Mouse (Mus musculus) stomach, postnatal 0 days (tissue): ENCODE measurements around the gene Cmtm3. TPM values are rescaled to one million over a fixed set of nuclear protein-coding genes. Genes with fewer than 3 reads are reported as not detected.

ENCODE experiments used
- ATAC-seq: fragments of 200-750 bp; cut with Nextera tagmentation; 2 replicates; pipeline ENCODE4 v1.8.0; 2017; ENCODE audit not compliant: low FRiP score, low TSS enrichment
- DNase-seq: peaks from one replicate; pipeline ENCODE4 v3.0.0-alpha.2; 2016; ENCODE audit warnings: low spot score
- H3K27ac ChIP-seq: fragments of 300-500 bp; sonication (generic); replicated peaks from 2 replicates; pipeline ENCODE4 v1.5.1; 2014; ENCODE audit warnings: mild to moderate bottlenecking, control low read depth
- H3K27me3 ChIP-seq: fragments of 300-500 bp; sonication (generic); 2 replicates; pipeline ENCODE4 v1.6.1; 2014; ENCODE audit warnings: low read length; ENCODE audit not compliant: control insufficient read depth, insufficient read depth
- H3K36me3 ChIP-seq: fragments of 300-500 bp; sonication (generic); 2 replicates; pipeline ENCODE4 v1.6.1; 2014; ENCODE audit warnings: low read length, mixed read lengths; ENCODE audit not compliant: control insufficient read depth, insufficient read depth
- H3K4me1 ChIP-seq: fragments of 300-500 bp; sonication (generic); replicated peaks from 2 replicates; pipeline ENCODE4 v1.6.1; 2014; ENCODE audit warnings: antibody characterized with exemption; ENCODE audit not compliant: control insufficient read depth, insufficient read depth
- H3K4me2 ChIP-seq: fragments of 300-500 bp; sonication (generic); replicated peaks from 2 replicates; pipeline ENCODE4 v1.6.1; 2014; ENCODE audit warnings: low read depth, mild to moderate bottlenecking, control low read depth, moderate library complexity
- H3K4me3 ChIP-seq: fragments of 300-500 bp; sonication (generic); 2 replicates; pipeline ENCODE4 v1.5.1; 2014; ENCODE audit warnings: low read depth, low read length, control low read depth
- H3K9ac ChIP-seq: fragments of 300-500 bp; sonication (generic); 2 replicates; pipeline ENCODE4 v1.6.1; 2014; ENCODE audit warnings: mild to moderate bottlenecking, low read length, control low read depth, mixed read lengths
- H3K9me3 ChIP-seq: fragments of 300-500 bp; sonication (generic); 2 replicates; pipeline ENCODE4 v1.6.1; 2016; ENCODE audit warnings: low read length; ENCODE audit not compliant: control insufficient read depth
- CTCF ChIP-seq: IDR thresholded peaks from 2 replicates; pipeline ENCODE4 v1.5.1; 2016; ENCODE audit warnings: antibody characterized with exemption, low read depth, mild to moderate bottlenecking, moderate library complexity
- EP300 ChIP-seq: optimal IDR thresholded peaks from 2 replicates; pipeline ENCODE3; 2016; ENCODE audit warnings: antibody characterized with exemption
- WGBS: fragments of 180-500 bp; shearing (Covaris S2); extraction: QIAGEN DNeasy Blood & Tissue Kit; methylation state at CpG from one replicate; pipeline ENCODE4 v1.1.7; 2014; 5-methylcytosine and 5-hydroxymethylcytosine counted together
- polyA plus RNA-seq: library from polyadenylated mRNA; unstranded; fragments of >200 nt; fragmentation: Nextera tagmentation; extraction: Ambion mirVana; gene quantifications from 2 replicates; pipeline ENCODE4 v1.2.1, GENCODE M21; 2015

Cmtm3 gene
- polyA plus RNA-seq, 1 experiment from 2014 or later, result 48.4 TPM

DNA sequence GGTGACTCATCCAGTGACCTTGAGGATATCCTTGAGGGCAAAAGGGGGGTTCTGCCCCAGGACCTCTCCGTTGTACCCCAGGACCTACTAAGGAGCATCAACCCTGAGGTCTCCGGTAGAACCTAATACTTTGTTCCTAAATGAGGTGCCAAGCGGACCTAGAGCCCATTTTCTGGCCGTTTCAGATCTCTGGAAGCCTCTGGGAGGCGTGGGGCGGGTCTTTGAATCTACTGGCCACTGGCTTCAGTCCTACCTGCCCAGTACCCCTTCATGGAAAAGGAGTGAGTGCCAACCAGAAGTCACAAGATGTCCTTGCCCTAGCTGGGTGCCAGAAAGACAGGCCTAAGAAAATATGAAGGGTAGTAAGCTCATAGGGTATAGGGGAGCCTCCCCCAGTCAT lies 2.5 kb downstream of the Cmtm3 start:
- 51% methylated on average over 6 of the region's 6 CpGs for WGBS
- ATAC-seq (no peak), DNase-seq (no peak)
- no peak for TF ChIP-seq CTCF
- no peak for TF ChIP-seq EP300
- H3K4me1 ChIP-seq, result no peaks in the 10 kb centered on the region
- no peaks in the 10 kb centered on the region for H3K9me3 ChIP-seq
- peak overlapping the region; percentile 63 for H3K4me3 ChIP-seq
- H3K27ac ChIP-seq, result 0 out of 2 replicates have a peak overlapping the region, but pooled peaks have one; percentile 1
- peaks cover 2% of the 10 kb centered on the region; the same call in 1 of the 2 replicates for H3K36me3 ChIP-seq
- H3K4me2 ChIP-seq, result peak overlapping the region; percentile 78
- H3K27me3 ChIP-seq, result no peaks in the 10 kb centered on the region
- no peak overlapping the region for H3K9ac ChIP-seq

DNA sequence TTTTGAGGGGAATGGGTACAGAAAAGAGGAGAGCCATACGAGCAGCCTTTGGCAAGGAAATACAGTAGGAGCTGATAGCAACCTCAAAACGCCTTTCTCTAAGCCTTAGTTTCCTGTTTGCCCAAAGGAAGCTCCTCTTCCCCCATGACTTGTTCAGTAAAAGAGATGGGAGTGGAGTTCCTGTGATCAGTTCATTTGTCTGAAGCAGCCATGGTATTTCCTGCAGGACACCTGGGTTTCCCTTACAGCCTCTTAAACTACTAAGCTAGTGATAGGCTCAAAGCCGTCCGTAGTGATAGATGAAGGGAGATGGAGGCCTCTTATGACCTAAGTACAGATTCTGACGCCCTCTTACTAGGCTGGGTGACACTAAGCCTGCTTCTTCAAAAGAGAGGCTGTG lies 3.2 kb downstream of the Cmtm3 start:
- no peak overlapping the region for H3K27ac ChIP-seq
- peaks cover 2% of the 10 kb centered on the region; the same call in 1 of the 2 replicates for H3K36me3 ChIP-seq
- WGBS, result 68% methylated on average over 5 of the region's 5 CpGs
- TF ChIP-seq EP300, result no peak
- no peaks in the 10 kb centered on the region for H3K27me3 ChIP-seq
- ATAC-seq (no peak), DNase-seq (no peak)
- no peak overlapping the region for H3K9ac ChIP-seq
- no peak overlapping the region for H3K4me3 ChIP-seq
- H3K4me2 ChIP-seq, result no peak overlapping the region
- H3K9me3 ChIP-seq, result no peaks in the 10 kb centered on the region
- H3K4me1 ChIP-seq, result no peaks in the 10 kb centered on the region

DNA sequence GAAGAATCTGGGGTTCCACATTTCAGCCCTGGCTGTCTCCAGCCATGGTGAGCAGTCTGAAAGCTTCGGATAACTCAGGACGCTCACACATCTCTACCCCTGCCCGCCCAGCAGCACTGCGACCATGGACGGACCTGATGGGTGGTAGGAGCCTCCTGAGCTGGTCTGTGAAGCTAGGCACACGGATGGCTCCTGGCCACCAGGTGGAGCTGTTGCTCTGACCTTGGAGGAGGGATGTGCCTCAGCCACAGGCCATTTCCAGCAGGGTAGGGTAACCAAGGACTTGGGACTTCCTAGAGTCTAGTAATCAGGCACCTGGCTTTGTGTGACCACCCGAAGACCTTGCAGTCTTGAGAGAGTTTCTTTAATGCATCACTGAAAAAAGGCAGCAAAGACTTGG lies 4.7 kb downstream of the Cmtm3 start:
- DNase-seq (peak; percentile 92), ATAC-seq (peak; percentile 72)
- 17% methylated on average over 7 of the region's 7 CpGs for WGBS
- Histone ChIP-seq H3K4me1 (no peaks in the 10 kb centered on the region), H3K27me3 (no peaks in the 10 kb centered on the region), H3K4me3 (no peak overlapping the region), H3K4me2 (no peak overlapping the region), H3K9ac (no peak overlapping the region), H3K36me3 (peaks cover 2% of the 10 kb centered on the region; the same call in 1 of the 2 replicates), H3K9me3 (no peaks in the 10 kb centered on the region), H3K27ac (no peak overlapping the region)
- TF ChIP-seq CTCF (peak; percentile 97), EP300 (no peak)

DNA sequence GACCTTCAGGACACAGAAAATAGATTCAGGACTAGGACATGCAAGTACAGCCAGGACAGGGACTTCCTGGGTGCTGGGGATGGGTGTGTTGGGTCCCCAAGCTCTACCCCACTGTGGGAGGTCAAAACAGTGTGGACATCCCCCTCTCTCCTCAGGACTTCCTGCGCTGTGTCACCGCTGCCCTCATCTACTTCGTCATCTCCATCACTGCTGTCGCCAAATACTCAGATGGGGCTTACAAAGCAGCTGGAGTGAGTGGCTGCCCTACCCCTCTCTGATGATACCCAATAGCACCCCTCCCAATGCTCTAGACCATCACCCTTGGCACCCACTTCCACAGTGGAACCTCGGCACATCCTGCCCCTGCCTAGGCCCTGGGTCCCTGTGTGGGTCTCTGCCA lies 5.4 kb downstream of the Cmtm3 start:
- no peak for DNase-seq
- Histone ChIP-seq H3K4me1 (no peaks in the 10 kb centered on the region), H3K4me2 (no peak overlapping the region), H3K36me3 (peaks cover 2% of the 10 kb centered on the region; the same call in 1 of the 2 replicates), H3K9me3 (no peaks in the 10 kb centered on the region), H3K27ac (no peak overlapping the region), H3K27me3 (no peaks in the 10 kb centered on the region), H3K4me3 (no peak overlapping the region), H3K9ac (no peak overlapping the region)
- WGBS, result 74% methylated on average over 5 of the region's 5 CpGs
- ATAC-seq, result no peak
- TF ChIP-seq CTCF (no peak), EP300 (no peak)

DNA sequence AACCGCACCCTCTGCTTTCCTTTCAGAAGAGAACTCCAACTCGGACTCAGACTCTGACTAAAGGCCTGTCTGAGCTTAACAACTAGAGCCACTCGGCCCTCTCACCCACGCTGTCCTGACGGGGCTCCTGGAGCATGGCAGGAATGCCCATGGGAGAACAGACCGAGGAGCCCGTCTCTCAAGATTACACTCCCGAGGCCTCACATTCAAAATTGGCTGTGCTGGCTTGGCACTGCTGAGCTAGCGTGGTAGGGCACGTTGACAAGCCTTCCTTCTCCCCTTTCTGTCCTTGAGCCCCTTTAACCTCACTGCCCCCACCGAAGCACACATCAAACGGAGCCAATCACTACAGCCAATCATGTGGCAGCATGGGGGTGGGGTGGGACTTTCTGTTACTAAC lies 7.5 kb downstream of the Cmtm3 start:
- Histone ChIP-seq H3K4me3 (no peak overlapping the region), H3K9ac (no peak overlapping the region), H3K4me1 (no peaks in the 10 kb centered on the region), H3K9me3 (no peaks in the 10 kb centered on the region), H3K27ac (no peak overlapping the region), H3K4me2 (no peak overlapping the region), H3K27me3 (no peaks in the 10 kb centered on the region), H3K36me3 (peaks cover 2% of the 10 kb centered on the region; the same call in 1 of the 2 replicates)
- 70% methylated on average over 12 of the region's 12 CpGs for WGBS
- no peak for DNase-seq
- TF ChIP-seq CTCF (no peak), EP300 (no peak)
- no peak for ATAC-seq

DNA sequence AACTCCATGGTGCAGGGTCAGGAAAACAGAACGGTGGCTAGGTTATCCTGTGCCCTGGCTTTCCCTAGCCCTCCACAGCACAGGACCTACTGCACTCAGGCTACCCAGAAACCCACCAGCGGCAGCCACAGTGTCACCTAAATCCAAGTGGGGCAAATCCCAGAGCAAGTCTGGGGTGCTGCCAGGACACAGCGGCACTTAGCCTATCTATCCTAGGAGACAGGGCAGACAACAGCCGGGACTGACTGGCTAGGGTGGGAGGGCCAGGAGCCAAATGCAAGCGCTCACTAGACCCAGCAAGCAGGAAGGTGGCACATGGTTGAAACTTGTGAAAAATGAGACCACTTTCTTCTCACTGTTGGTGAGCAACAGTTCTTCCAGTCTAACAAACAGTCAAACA lies 9.8 kb downstream of the Cmtm3 start:
- ATAC-seq, result no peak
- Histone ChIP-seq H3K27me3 (no peaks in the 10 kb centered on the region), H3K4me1 (no peaks in the 10 kb centered on the region), H3K36me3 (peaks cover under 1% of the 10 kb centered on the region; the same call in 1 of the 2 replicates), H3K4me2 (no peak overlapping the region), H3K4me3 (no peak overlapping the region), H3K9ac (no peak overlapping the region), H3K27ac (no peak overlapping the region), H3K9me3 (no peaks in the 10 kb centered on the region)
- 71% methylated on average over 5 of the region's 5 CpGs for WGBS
- TF ChIP-seq EP300 (no peak), CTCF (no peak)
- DNase-seq, result no peak
